Mouse (Mus musculus): ENCODE data around the gene Gm1043.

Gm1043 gene

DNA sequence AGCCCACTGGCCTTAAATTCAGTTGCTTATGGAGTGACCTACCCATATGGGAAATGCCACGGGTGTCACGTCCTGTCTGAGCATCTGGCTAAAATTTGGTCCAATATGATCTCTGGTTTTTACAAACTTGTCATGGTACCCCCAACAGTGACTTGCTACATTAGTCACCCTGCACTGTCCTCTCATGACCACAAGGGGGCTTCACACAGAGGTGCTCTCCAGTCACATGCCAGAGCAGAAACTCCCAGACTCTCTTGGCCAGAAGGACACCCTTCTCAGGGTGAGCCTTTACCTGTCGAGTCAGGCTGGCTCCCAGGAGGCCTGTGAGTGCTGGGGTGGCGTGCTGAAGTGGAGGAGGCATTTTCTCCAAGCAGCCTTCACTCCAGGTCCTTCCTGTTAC lies 33.1 kb downstream of the Gm1043 start:
- peak in 1 of 2 experiments; percentile 40 for DNase-seq

DNA sequence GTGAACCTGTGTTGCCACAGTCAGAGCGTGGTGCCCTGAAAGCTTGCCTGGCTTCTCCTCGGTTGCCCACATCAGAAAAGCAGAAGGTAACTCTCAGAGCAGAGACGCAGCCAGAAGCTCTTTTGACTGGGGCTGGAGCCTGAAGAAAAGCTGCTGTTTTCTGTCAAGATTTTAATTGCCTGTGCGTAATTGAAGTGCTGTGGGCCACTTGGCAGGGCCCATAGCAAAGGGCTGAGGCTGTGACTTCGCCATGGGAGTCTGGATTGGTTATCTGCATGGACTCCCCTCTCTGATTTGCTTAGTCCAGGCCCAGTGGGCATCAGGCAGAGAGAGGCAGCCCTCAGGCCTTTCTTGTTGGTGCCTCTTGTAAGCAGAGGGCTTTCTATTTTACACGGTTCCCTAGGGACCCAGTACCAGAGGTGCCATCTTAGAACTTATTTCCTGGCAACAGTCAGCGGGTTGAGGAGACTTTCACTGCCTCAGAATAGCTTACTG lies 36.1 kb downstream of the Gm1043 start:
- no peak for DNase-seq

DNA sequence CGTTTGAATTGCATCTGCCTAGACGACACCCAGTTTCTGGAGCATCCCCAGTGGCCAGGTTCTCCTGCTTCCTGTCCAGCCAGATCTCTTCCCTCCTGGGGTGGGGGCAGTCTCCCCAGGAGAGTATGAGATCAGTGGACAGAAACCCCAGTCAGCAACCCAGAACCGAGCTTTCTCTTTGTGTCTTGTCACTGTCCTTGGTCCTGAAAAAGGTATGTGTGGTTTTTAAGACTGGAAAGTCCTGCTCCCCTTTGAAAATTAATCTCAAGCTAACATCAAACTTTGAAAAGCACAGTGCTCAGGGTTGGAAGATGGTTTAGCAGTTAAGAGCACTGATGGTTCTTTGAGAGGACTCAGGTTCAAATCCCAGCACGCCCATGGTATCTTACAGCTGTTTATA lies 46.7 kb downstream of the Gm1043 start:
- DNase-seq, result no peak

DNA sequence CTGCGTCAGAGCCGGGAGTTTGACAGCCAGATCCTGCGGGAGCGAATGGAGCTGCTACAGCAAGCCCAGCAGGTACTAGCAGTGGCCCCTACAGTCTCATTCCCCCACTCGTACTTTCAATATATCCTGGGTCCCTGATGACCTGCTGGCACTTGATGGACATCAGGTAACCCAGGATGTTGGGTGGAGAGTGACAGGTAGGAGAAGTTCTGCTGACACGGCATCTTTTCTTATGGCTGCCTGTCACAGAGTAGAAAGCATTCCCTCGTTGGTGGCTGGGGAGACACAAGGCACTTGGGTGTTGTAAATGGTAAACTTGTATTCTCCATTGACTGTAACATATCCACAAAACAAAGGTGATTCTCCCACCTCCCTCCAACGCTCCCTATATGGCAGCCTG lies 56.6 kb downstream of the Gm1043 start:
- no peak for DNase-seq

DNA sequence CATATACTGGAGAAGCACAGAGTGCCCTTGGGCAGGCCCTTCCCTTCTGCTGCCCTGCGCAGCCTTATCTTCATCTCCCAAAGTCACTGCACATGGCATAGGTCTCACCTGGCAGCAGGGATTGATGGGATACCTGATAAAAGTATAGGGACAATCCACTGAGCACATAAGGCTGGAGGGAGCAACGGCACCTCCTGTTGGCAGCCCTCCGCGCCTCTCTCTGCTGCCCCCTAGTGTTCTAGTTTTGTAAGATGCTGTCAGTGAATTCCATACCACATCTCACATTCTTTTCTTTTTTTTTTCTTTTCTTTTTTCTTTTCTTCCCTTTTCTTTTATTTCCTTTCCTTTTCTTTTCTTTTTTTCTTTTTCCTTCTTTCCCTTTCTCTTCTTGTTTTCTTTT lies 62.4 kb downstream of the Gm1043 start:
- peak; percentile 71 to 79 for DNase-seq

DNA sequence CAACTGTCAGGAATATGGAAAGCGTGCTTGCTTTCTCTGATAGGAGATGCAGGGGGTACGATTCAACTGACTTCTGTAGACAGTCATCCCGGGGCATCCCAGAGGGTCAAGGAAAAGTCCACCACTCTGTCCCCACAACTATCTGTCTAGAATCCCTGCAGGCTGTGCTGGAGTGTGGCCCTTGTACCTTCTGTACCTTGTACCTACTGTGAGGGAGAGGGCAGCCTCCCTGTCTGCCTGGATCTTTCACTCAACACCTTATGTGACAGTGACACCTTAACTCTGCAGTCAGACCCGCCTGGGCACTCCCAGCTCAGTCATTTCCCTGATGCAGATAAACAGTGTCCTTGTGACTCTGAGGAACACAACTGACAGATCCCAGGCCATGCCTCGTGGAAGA lies 65.5 kb downstream of the Gm1043 start:
- no peak for DNase-seq

DNA sequence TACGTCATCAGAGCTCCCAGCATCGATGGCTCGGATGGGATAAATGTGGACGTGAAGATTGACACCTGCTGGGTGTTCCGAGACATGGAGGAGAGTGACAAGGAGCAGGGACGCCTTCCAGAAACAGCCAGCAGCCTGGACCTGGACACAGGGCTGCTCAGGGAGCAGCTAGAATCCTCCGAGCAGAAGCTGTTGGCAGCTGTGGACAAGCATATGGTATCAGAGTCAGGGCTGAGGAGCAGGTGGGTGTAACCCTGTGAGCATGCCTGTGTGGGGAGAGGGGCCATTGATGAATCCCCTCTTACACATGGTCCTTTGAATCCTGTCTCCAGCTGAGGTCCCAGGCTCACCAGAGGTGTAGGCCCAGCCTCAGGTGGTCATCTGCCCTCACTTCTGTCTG lies 69.3 kb downstream of the Gm1043 start:
- DNase-seq, result no peak

DNA sequence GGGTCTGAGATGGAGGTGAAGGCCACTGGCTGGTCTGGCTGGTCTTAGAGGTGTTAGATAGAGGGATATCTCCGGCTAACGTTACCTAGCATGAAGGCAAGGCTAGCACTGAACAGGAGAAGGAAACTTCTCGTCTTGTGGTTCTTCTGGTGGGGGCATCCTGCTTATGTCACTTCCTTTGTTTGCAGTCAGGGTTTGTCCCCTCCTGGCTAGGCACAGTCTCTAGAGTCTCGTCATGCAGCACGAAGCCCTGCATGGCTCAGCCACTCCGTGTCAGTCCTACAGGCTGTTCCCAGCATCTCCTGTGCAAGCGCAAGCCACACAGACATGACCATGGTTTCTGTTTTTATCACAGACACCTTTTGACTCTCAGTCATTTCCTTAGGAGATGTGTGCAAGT lies 73.2 kb downstream of the Gm1043 start:
- no peak for DNase-seq

DNA sequence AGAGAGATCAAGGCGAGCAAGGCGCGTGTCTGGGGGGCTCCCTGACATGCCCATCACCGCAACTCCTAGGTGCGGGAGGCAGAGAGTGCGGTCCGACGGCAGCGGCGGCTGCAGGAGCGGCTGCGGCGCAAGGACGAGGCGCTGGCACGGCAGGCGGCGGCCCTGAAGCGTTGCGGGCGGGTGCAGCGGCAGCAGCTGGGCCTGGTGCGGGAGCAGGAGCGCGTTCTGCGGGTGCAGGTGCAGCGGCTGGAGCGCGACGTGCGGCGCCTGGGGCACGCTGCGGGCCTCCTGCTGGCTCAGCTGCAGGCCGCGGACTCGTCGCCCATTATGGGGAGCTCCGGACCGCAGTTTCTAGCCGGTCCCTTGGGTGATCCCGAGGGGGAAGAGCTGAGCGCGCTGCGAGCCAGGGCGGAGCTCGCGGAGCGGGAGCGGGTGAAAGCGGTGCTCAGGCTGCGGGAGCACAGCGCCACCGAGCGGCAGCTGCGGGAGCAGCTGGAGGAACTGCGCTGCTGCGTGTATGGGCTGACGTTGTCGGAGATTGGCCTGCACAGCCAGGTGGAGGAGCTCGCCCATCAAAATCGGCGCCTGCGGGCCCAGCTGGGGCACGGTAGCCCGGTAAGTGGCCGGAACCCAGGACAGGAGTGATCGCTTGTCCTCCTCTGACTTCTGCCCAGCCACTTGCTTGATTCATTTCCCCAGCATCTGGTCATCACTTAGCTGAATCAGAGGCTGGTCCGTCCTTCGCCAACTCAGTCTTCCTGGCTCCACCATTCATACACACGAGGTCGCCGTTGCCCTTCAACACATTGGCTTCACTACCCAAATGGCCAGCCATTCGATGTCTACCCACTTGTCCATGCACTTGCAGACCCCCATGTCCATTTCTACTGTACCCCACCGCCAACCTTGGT lies 78.0 kb downstream of the Gm1043 start:
- peak; percentile 86 to 90 for DNase-seq

DNA sequence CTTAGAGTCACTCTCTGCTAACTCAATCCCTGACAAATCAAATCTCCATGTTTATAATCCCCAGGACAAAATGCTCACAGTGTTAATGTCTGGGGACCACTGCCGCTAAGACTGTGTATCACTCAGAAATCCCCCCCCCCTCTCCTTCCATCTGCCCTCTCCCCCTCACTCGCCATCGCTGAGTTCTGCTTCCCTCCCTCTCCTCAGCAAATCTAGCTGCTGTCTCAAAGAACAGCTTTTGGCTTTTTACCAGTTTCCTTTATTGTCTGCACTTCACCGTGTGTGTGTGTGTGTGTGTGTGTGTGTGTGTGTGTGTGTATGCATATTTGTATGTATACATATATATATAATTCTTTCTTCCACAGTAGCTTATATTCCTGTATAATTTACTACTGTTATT lies 91.3 kb downstream of the Gm1043 start:
- DNase-seq, result no peak

DNA sequence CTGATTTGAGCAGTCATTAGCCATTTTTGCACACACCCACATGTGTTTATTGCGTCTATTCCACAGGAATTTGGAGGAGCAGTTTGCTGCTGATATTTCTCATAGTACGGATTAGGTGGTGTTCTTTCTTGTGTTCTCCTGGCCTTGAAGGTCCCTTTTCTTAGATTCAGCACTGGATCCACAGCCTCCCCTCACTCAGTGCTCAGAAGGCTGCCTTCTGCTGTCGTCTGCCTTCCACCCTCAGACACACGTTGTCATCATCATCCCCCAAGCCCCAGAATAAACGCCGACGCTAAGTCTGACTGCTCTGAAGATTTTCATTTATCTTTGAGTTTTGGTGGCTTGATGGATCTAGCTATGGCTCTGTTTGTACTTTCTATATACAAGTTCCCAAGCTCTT lies 91.9 kb downstream of the Gm1043 start:
- no peak for DNase-seq

DNA sequence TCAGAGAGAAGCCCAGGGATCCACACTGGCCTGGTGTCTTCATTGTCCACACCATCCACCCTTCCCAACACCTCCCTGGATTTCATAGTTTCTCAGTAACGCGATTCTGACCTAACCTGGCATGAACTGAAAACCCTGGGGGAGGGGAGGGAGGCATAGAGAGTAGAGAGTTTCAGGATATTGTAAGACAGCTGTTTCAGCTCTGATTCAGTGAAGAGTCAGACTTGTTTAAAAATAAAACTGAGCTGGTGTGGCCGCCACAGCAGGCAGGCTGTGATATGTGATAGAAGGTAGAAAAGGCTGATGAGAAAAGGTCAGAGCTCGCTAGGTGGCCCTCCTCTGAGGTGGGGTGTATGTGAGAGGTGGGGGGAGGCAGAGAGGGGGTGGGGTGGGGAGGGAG lies 93.6 kb downstream of the Gm1043 start:
- DNase-seq, result no peak

DNA sequence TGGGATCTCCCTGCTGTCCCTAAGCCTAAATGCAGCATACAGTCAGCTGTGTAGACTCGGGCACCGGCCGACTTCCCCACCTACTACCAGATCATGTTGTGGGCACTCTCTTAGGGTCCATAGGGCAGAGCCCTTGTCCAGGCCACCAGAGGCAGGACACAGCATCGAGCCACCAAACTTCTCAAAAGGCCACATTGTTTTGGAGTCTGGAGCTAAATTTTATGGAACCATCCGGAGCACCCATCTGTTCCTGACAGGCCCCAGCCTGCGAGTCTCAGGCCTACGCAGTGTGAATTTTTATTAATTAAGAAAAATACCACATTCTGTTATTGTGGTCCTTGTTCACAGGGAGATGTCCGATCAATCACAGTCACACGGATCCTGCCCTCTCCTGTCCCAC lies 94.7 kb downstream of the Gm1043 start:
- DNase-seq, result no peak

DNA sequence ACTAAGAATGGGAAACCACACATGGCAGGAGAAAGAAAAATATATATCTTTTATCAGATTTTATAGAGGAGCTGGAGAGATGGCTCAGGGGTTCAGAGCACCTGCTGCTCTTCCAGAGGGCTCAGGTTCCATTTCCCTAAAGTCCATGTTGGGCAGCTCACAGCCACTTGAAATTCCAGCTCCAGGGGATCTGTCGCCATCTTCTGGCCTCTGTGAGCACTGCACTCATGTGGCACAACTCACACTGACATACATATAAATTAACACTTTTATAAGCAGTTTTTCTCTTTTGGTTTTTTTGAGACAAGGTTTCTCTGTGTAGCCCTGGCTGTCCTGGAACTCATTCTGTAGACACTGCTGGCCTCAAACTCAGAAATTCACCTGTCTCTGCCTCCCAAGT lies 95.5 kb downstream of the Gm1043 start:
- no peak for DNase-seq

DNA sequence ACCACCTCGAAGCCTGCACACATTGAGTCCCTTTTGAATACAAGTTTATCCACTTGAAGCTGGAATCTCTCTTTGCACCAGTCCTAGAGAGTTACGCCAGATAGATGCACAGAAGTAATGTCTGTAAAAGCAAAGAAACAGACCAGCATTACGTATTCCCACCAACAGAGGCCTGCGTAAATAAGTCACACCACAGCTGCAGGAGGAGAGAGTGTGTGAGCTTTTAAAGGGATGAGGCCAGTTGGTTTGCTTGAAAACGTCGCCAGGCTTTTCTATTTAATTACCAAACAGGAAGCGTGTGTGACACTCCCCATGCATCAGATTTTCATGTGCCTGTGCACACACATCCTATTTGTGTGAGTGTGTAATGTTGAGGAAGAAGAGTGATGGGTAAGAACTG lies 99.4 kb downstream of the Gm1043 start:
- DNase-seq, result no peak

DNA sequence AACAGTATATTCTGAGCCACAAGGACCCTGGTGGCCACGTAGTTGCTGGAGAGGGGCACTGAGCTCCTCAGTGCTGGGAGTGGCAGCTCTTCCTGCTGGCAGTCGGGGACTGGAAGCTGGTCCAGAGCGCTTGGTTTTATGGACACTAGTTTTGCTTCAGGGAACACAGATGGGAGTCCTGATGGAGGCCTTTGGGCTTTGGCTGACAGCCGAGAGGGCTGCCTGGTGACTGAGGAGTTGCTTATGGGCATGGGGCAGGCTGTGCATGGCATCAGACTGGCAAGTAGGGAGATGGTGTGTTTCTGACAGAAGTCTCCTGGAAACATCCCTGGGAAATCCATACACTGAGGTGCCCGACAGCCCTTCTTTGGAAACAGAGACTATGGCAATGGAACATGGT lies 105.2 kb downstream of the Gm1043 start:
- DNase-seq, result peak; percentile 59 to 76

DNA sequence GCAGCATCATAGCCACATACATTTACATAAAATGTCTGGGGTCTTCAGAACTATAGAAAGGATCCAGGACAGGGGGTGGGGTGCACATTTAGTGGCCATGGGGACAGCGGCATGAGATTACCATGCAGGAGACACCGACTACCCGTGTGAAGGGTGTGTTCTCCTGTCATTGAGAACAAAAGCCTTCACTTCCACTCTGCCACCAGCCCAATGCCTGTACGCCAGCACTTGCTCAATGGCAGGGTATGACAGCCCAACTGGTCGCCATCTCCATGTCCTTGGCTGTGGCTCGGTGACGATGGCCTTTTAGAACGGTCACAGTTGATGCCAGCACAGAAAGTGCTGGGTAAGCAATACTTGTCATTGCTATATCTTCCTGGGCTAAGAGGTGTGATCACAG lies 111.0 kb downstream of the Gm1043 start:
- no peak for DNase-seq

DNA sequence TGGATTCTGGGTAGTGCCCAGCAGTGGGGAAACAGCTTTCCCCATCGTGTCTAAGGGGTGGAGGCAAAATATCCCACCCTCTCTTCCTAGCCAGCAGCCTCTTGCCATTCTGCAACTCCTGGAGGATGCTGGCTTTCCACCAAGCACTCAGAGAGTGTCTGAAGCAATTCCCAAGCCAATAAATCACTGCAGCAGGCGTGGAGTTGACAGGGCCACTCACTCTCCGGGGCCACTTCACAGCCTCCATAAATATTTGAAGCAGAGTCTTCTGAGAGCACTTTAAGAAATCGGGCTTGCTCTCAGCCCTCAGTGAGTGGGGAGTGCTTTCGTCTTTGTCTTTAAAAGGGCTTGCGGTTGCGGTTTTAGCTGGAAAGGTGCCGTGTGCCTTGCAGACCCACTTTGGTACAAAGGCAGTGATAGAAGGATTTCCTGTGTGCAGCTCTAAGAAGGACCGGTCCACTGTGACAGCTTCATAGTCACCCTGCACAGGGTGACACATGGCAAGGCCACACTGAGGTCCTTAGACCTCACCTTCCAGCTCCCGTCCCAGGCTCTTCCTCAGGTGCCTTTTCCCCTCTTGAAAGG lies 111.6 kb downstream of the Gm1043 start:
- DNase-seq, result no peak

DNA sequence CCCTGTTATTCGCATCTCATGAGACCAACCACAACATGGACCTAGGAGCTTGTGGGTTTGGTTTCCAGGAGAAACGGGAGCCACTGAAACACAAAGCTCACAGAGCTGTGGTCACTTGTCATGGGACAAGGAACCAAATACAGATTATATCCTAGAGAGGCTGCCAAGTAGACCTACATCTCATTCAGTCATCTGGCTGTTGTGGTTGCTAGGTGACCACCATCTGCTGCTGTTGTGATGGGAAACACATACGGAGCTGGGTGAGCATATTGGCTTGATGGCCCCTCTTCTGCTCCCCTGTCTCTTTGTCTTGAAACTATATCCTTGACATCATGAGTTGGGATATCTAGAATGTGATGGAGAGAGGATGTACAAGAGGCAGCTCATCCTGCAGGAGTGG lies 112.3 kb downstream of the Gm1043 start:
- DNase-seq, result no peak

DNA sequence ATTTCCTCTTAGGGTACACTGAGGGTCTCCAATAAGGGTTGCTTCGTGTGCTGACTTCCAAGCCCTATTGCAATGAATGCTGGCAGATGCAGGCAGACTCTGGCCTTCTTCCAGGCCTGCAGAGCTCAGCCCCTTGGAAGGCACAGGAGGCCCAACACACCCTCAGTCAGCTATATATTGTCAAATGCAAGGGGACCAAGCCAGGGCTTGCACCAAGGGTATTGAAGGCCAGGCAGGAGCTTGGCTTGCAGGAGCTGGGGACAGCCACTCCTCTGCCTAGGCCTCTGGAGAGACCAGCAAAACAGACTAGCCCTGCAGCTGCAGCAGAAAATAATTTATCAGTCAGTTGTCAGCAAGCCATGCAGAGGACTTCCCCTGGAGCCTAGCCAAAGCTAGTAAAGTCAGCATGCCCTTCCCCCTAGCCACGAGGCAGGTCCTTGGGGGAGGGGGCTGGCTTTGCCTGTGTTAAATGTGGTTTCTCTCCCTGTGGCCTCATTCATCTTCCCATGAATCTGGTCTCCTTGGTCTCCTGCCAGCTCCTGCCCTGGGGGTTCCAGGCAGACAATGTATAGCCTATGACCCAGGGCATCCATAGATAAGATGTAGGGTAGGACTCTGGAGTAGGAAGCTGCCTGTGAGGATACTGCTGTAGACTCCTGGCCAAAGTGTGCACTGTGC lies 113.0 kb downstream of the Gm1043 start:
- DNase-seq, result peak; percentile 28 to 43

DNA sequence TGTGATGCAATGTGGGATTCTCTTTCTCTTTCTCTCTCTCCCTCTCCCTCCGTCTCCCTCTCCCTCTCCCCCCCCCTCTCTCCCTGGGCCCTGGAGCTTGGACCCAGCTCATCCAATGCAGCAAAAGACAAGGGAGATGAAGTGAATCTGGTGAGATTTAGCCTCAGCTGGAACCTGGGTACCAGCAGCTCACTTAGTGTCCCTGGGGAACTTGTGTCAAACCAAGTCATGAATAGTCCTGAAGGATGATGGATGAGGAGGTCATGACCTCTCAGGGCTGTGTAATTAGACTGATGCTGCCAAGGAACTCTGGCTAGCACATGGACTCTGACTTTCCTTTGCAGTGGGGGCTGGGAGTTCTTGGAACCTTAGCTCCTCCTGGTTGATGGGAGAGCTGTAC lies 117.1 kb downstream of the Gm1043 start:
- DNase-seq, result no peak

DNA sequence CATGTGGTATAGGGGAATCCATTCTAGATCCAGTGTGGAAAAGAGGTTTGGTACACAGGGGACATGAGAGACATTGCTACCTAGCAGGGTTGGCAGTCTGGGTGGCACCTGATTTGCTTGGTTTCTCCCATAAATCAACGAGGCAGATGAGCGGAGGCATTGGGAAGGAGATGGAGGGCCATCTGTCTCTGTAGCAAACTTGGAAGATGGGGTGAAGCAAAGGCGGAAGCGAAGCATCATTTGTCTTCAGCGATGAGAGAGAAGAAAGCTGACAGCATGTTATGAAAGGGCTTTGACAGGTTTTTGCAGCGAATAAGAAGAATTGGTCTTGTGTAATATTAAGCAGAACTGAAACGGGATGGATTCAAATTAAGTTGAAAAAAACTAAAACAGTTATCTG lies 119.7 kb downstream of the Gm1043 start:
- no peak for DNase-seq

DNA sequence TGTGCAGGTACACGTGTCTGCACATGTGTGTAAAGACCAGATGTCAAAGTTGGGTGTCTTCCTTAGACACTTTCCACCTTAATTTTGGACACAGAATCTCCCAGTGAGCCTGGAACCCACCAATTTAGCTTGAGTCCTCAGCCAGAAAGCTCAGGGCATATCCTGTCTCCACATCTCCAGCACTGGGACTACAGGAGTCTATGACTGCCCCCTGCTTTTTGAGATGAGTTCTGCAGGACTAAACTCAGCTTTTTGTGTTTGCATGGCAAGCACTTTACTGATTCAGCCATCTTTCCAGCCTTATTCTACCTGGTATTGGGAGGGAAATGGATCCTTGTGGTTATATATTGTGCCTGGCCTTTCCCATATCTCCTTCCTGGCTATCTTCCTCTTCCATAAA lies 120.2 kb downstream of the Gm1043 start:
- DNase-seq, result no peak

DNA sequence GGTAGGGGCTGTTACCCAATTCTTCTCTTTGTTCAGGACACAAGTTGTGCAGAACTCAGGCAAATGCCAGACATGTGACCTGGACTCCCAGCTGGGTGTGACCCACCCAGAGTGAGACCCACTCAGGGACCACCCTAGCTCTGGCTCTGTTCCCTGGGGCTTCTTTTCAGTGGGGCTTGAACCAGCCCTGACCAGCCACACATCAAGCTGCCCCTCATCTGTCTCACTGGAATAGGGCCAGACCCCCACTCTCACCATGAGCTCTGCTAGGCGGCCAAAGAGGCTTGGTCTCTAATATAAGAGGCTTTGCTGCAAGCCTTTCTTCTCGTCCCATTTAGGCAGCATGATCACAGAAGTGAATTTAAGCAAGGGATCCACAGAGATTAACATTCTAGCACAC lies 121.2 kb downstream of the Gm1043 start:
- no peak for DNase-seq
